Mouse (Mus musculus) T-helper 2 cell (primary cell): ENCODE data around the gene Ftsj3.
"Not testable (repeated sequence)": the region's sequence is repeated elsewhere in the genome, so short reads cannot be mapped to it uniquely, and the experiment has no call there.

Experiments used
- in situ Hi-C: fragments of 300-600 bp; cut with MboI, MseI; formaldehyde crosslinking; loops from one replicate; pipeline ENCODE4 v1.15.1; 2025; ENCODE audit warnings: high pct_unique_total_duplicates

Gene Ftsj3

DNA sequence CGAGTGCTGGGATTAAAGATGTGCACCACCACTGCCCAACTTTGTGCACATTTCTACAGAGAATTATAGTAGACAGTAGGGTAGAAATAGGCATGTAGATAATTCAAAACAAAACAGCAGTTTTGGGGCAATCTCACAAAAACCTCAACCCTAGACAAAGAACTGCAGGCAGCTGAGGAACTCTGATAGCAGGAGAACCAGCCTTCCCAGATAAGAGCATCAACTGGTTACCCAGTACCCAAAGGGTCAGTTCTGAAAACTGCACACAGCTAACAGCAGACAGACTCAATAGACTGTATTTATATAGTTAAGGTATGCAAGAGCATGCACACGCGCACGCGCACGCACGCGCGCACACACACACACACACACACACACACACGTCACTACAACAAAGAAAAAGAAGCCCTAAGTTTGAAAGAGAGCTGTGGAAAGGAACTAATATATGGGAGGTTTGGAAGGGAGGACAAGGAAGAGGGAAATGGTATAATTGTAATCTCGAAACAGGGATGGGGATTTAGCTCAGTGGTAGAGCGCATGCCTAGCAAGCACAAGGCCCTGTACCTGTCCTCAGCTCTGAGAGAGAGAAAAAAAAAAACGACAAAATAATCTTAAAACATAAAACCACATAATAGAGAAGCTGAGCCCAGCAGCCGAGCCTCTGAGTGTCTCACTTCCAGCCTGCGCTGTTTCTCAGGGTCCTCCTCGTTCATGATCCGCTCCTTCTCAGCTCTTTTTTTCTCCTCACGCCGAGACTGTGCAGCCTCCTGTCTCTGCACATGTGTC, 54.3 kb downstream of the Ftsj3 start:
- in situ Hi-C loops = no loop called here

DNA sequence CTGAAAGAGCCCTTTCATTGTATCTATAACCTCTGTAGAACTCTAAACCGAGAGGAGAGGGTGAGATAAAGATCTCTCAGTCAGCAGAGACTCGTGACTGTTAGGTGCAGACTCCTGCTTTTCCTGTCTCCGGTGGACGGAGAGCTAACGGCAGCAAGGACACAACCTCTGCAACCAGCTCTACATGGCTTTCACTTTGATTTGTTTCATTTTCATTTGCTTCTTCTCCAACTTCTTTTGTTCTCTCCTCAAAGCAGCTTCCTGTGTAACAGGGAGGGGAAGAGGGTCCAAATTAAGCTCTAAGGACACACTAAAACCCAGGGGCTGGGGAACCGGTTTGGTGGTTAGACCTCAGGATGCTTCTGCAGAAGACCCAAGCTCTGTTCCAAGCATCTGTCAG, 55.1 kb downstream of the Ftsj3 start:
- in situ Hi-C loops = no loop called here

DNA sequence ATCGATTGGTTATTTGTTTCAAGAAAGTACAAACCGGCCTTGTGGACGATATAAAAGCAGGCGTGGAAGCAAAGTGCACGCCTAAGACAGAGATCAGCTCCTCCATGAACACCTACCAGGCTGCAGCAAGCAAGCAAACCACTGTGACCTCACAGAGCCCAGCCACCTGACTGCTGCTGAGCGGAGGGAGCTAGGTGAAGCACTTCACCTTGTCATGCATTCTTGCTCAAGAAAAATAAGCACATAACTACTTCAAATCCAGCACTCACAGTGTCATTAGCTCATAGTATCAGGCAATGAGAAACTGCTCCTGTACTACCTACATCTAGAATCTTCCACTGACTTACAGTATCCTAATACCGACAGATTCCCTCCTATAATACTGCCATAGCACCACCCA, 55.9 kb downstream of the Ftsj3 start:
- in situ Hi-C loops = not testable (repeated sequence)
